Mouse (Mus musculus): ENCODE data around the gene Gmpr. TPM values are rescaled to one million over a fixed set of nuclear protein-coding genes. Genes with fewer than 3 reads are reported as not detected.
"Not testable (repeated sequence)": the region's sequence is repeated elsewhere in the genome, so short reads cannot be mapped to it uniquely, and the experiment has no call there.

Gene Gmpr
- total RNA-seq (2021) = 10 to 100 TPM; 59.6 to 64.5 TPM

DNA sequence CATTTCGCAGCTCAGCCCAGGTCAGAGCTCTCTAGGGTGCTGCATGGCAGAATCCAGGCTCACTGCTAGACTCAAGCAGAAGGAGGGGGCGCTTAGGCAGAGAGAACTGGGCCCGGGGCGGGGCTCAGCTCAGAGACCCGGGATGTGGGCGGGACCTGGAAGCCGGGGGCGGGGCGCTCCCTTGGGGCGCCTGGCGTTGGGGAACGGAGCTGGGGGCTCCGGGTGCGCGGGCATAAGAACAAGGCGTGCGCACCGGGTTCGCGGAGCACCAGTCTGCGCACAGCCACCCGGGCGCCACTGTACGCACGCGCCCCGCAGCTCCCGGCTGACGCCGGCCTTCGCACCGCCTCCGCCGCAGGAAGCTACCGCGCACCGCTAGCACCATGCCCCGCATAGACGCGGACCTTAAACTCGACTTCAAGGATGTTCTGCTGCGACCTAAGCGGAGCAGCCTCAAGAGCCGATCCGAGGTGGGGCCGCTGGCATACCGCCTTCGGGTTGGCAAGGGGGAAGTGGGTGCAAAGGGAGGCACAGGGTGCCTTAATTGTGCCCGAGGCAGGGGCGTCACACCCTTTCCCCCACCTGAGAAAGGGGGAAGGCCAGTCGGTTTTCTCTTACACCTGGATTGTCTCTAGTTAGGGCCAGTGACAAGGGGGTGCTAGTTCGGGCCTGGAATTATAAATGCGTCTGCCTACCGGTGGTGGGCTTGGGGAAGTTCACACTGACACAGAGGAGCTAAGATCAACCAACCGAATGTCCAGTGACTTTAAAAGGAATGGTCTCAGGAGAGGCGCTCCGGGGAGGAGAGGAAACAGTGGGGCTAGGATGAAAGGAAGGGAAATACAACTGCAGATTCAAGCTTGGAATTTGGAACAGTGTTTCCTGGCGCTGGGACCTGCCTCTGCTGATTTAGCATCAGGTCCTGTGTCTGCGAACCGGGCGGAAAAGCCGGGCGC lies at the start of gene Gmpr:
Gene Gmpr, plus strand, starts transcription at position 171 of the 956 bp plus-strand sequence.
- DNase-seq = peak; percentile 84 to 86

DNA sequence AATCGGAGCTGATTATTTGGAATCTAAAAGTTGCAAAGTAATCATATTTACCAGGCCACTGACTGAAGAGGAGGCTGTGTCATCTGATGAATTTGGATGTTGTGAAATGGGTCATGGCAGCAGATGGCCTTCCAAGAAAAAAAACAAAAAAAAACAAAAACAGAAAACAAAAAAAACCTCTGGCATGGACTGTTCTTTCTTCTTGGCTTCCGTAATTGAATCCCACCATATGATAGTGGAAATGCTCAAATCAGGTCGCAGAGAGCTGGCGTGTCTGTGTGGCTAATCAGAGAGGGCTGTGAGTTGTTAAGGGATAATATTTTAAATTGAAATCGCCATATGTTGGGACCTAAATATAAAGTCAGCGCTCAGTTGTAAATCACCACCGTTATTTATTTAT lies 49.8 kb upstream of the Gmpr start:
- no peak for DNase-seq

DNA sequence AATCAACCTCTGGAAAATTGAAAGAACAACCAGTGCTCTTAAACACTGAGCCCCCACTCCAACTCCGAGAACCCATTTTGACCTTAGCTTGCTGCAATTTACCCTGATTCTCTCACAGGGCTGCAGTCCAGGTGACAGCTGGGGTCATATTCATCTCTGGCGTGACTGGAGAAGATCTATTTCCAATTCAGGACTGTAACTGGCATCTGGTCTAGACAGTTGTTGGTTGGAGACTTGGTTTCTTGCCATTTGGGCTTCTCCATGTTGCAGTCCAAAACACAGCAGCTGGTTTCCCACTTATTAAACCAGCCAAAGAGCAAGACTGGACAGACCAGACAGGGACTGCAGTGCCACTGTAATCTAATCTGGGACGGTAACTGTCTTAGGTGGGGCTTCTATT lies 47.1 kb upstream of the Gmpr start:
- no peak for DNase-seq

DNA sequence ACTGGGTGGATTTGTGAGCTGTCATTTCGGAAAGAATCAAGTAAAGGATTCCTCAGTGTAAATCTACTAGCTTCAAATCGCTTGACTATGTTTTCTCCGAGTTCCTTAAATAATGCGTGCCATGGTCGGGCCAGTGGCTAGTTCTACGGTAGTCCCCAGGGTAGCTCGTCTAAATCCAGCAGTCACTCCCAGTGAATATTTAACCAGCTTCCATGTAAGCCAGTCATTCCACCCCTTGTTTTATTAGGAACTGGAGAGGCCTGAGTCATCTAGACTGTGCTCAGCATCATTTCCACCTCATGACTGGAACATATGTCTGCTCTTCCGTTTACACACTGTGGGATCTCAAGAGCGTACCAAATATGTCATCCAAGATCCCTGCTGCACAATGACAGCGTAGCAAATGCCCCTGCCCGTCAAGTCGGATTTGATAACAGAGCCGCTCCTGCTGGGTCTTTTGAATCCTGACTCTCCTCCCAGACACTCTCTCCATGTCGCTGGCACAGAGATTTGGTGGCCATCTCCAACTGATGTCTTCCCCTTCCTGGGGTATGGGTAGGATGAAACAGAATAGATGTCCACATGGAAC lies 45.8 kb upstream of the Gmpr start:
- no peak for DNase-seq

DNA sequence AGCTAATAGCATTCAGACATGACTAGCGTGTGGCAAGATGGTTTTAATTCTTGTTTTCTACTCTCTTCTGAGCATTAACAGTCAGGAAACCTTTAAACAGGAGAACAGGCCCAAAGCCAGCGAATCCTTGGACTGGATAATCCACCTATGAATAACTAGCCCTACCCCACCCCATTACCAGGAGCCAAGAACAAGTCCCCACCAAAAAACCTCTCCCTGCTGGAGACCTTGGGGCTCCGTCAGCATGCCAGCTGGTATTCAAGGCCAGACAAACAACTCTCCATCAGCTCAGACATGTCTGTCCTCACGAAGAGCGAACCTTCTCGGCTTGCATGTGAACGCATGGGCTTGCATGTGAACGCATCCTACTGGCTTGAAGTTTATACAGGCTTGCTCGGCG lies 41.6 kb upstream of the Gmpr start:
- no peak for DNase-seq

DNA sequence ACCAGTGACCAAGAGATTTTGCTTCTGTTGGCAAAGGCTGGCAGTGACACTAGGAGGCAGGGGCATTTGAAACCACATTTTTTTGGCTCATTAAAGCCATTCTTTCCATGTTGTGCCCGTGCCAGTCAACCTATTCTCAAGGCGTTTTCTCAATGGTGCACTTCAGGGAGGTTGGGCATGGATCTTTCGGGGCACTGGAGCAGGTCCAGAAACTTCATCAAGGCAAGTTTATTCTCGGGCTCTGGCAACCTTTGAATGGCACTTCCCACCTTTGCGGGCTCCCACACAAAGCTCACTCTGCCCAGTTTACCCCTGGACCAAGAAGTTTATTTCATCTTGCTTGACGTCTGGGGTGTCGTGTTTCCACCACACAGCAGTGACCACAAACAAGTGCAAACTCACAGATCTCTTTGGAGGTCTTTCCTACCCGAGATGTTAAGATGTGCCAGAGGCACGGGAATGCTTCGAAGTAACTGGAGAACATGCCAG lies 41.2 kb upstream of the Gmpr start:
- DNase-seq = no peak

DNA sequence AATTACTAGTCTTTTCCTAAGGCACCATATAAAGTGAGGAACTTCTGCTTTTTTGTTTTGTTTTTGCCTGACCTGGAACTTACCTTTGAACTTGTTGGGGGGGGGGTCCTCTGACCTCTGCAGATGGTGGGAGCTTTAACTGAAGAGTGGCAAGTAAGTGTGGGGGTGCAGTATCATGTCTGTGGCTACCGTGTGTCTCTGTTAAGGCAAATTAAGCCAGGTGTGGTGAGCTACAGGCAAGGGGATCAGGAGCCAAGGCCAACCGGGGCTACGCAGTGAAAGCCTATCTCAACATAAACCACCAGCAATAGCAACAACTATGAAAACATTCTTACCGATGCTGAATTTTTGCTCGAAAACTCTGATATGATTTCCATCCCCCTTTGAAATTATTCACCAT lies 38.5 kb upstream of the Gmpr start:
- no peak for DNase-seq

DNA sequence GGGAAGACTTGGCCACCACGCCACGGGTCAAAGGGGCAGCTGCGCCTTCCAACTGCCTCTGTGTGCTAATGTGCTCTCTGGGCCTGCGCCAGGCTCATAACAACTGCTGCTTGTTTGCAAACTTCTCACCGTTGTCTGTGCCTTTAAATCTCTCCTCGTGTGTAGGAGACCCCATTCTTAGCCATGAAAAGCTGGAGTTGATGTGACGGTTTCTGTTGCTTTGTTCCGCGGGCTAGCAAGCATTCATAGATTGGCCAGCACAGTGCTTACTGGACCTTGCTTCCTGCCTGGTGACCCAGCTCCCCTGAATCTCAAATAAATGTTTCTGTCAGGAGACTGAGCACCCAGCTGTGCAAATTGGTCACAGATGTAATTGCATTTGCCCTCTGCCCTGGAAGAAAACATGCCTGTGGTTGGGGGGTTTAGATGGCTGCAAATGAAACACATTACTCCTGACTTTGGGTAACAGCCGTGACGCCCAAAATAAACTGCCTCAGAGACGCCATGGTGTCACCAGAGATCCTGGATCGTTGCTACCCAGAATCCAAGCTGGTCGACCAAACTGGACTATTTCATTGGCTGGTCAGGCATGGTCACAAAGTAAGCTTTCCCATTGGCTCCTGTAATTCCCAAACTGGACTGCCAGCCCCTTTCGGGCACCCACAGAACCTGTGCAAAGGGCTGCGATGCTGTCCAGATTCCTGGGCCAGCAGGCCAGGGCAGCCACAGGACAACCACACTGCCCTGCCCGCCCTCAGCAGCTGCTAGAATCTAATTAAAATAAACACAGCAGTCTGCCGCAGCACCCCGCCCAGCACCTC lies 37.6 kb upstream of the Gmpr start:
- no peak for DNase-seq

DNA sequence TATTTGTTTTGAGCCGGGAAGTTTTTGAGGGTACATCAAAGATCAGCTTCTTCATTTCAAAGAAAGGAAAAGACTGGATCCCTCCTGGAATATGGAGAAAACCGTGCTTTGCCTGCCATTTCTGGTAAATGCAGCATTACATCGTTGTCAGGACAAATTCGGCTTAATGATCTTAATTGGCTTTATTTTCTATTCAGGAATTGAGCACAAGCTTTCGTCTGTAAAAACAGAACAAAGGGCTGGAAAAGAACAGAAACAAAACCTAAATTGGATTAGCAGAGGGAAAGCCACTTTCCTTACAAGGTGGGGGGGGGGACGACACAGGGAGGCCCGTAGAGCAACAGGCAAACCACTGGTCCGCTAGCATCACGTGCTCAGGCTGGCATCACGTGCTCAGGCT lies 33.9 kb upstream of the Gmpr start:
- DNase-seq = no peak

DNA sequence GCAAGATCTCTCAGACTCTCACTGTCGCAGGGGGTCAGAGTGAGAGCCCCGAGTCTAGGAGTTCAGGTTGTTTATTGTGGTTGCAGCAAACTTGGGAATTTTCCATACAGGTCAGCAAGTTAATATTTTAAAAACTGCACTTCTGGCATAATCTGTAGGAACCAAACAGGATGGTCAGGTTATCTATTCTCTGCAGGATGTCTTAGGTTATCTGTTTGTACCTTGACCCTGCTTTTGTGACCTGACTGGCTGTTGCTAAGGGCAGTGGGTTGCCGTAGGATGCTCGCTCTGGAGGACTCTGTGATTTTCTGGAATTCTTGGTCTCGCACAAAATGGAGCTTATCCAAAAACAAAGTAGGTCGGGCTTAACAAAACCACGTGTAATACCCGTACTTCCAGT lies 31.9 kb upstream of the Gmpr start:
- DNase-seq = no peak

DNA sequence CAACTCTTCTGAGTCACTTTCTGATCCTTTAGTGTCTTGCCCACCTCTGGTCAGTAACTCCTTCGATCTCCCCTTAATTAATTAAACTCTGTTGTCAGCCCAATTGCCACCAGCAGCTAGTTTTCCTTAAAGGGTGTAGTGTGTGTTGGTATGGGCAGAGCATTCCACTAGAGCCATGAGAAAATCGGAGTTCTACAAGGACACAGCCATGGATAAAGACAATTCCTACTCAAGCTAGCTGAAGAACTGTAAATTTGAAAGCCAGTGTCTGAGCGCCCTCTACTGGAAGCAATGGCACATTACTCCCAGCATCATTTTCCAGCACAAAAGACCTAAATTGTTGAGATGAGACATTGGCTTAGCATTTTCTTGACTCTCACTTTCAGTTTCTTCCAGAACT lies 30.1 kb upstream of the Gmpr start:
- peak; percentile 72 to 74 for DNase-seq

DNA sequence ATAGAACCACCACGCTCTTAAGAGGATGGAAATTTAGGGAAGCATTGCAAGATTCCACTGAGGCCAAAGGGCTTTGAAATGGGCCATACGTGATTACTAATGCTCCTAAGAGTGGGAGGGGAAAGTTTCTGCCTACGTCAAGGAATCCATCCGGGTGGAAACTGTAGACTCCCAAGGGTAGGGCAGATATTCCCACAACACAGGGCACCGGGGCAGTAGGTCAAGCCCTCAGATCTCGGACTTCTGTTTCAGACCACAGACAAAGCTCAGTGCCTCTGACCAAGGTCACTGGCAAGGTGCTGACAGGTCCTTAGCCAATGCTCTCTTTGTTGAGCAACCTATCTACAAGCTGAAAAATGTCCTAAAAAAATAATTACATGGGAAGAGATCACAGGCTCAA lies 27.3 kb upstream of the Gmpr start:
- no peak for DNase-seq

DNA sequence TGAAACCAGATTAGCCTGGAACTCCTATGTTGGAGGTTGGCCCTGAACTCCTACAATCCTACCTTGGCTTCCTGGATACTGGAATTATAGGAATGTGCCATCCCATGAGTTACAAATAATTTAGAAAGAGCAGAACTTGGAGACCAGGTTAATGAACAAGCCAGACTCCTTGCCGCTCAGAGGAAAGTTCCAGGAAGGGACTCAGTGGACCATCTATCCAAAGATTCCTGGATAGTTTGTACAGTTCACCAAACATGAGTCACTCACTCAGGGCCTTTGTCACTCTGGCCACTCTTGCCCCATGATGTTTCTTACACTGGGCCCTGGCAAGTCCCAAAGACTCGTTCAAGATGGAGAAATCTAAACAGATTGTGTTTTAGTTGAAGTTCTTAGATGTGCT lies 24.0 kb upstream of the Gmpr start:
- no peak for DNase-seq

DNA sequence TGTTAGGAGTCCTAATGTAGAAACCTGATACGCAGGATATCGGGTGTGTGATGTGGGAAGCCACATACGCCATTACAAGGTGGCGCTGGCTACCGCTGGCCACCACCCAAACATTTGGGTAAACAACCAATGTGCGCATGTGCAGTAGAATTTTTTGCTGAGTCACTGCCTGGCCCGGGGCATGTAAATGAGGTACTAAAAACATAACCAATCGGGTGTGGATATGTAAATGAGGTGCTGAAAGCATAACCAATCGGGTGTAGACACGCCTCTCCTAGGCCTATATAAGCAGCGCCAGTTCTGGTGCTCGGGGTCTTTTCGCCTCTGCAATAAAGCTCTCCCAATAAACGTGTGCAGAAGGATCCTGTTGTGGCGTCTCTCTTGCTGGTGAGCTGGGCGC lies 23.3 kb upstream of the Gmpr start:
- not testable (repeated sequence) for DNase-seq

DNA sequence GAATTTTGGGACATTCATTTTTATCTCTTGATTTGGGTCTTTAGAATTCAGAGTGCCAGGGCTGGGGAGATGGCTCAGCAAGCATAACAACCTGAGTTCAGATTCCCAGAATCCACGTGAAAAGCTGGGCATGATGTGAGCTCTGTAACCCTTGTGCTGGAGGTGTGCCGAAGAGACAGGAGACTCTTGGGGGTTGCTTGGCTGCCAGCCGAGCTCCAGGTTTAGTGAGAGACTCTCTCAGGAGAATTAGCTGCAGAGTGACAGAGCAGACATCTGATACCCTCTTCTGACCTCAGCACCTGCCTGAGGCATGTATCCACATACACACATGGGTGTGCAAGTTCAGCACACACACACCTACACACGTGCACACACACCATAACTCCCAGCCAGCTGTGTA lies 21.6 kb upstream of the Gmpr start:
- no peak for DNase-seq

DNA sequence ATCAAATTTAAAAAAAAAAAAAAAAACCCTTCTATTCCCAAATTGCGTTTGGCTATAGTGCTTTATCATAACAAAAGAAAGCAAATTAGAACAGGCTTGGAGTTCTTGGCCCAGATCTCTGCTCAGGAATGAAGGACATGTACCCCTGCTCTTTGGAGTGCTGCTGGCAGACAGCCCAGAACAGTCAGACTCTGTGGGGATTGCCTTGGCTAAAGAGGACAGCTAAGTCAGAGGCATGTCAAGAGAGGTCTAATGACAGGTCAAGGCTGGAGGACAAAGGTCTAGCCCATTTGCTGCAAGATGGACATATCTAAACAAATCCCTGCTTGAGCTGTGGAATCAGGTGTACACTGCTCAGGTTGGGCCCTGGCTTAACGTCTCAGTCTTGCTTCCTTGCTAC lies 20.6 kb upstream of the Gmpr start:
- DNase-seq = no peak

DNA sequence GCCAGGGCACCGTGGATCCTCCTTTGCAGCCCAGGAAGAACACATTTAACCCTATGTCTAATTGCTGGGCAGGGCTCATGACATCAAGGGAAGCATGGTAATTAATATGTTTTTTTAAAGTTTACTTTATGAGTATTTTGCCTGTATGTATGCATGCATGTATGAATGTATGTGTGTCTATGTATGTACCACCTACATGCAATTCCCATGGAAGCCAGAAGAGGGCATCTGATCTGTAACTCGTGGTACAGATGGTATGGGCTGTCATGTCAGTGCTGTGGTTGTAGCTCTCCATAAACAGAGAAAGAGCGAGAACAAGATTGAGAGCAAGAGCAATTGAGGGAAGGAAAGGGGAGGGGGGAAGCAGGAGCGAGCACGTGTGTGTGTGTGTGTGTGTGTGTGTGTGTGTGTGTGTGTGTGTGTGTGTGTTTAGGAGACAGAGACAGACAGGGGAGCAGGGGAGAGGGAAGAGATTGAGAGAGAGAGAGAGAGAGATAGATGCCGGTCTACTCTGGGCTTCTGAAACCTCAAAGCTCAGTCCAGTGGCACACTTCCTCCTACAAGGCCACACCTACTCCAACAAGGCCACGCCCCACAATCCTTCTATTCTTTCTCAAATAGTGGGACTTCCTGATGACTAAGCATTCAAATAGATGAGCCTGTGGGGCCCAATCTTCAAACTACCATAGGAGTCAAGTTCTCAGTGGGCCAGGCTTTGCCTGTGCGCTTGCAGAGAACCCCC lies 15.1 kb upstream of the Gmpr start:
- no peak for DNase-seq

DNA sequence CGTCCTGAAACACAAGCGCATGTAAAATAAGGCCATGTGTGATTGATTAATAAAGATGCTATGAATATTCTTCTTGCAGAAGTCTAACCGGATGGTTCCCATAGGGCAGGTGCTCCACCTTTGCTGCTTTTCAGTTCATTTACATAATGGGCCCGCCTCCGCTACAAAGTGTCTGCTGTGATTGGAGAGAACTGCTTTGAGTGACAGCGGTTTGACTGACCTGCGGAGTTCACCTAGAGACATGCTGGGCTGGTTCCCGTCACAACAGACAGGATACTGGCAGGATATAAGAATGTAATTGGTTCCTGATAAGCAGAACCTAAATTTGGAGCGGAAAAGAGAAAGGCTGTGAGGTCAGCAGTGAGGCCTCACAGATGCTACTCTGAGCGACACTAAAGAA lies 13.4 kb upstream of the Gmpr start:
- no peak for DNase-seq

DNA sequence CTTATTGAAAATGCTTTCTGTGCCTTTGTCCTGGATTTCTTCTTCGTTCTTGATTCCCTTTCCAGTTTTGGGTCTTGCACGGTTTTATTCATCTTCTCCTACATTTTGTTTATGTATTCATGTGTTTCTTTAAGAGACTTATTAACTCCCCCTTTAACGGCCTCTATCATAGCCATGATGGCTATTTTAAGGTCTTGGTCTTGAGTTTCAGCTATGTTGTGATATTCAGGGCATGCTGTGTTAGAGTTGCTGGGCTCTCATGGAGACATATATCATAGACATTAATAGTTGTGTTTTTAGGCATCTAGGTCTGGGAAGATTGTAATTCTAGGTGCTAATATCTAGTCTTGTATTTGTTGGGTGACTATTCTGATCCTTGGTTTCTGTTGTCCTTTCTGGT lies 8.6 kb upstream of the Gmpr start:
- no peak for DNase-seq

DNA sequence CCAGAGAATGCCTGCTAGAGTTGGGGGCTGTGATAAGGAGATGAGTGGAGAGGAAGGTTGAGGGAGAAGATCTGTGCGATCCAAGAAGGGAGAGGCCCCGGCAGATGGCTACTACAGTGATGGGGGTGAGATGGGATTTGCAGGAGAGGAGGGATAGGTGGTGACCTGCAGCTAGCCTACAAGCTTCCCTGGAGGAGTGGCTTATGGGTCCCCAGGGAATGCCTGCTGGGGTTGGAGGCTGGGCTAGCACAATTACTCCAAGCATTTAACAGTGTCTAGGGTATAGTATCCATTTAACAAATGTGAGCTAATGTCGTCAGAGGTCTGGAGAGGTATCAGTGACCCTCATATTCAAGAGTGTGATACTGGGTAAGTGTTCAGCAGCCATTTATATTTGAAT lies 7.9 kb upstream of the Gmpr start:
- no peak for DNase-seq

DNA sequence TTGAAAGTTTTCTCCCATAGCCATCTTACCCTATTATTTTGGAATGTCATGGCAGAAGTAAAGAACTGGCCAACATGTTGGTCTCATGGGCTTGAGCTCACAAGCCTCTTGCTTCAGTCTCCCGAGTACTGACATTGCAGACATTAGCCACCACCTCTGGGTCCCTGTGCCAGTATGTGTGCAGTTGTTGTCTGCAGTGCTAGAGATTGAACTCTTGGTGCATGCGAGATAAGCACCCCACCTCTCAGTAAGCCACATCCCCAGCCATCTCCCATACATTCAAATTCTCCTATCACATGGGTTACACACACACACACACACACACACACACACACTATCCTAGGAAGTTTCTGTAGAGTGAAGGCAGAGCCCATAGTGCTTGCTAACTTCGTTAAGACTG lies 7.3 kb upstream of the Gmpr start:
- DNase-seq = no peak

DNA sequence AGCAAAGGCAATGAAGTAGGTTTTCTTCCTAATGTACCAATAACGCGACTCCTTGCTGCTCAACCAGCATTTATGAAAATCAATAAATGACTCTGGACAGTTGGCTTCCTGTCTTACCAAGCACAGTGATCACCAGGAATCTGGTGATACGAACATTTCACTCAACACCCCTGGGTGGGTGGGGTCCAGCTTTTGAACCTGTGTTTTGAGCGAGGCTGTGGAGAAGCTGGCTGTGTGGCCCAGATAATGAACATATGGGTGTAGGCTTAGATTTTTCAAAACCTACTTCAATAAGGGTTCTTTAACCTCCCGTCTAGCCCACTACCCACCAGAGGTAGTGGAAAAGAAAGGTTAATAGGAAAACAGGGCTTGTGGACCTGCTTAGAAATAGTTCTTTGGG lies 4.5 kb upstream of the Gmpr start:
- DNase-seq = no peak
